Mouse (Mus musculus) cerebellum, adult 2 months (tissue): ENCODE measurements at regions not wholly inside any gene's neighbourhood (a gene's known extent, or its start where the extent isn't known, plus 50 kb on each side); places are given as distances from the start of the nearest gene placed in this dataset.

Experiments used
- CTCF ChIP-seq: fragments of 200-500 bp; IDR thresholded peaks from 2 replicates; pipeline ENCODE4 v1.5.1; 2011; ENCODE audit warnings: low read depth, mild to moderate bottlenecking, control low read depth, low read length, moderate library complexity, borderline replicate concordance; ENCODE audit not compliant: insufficient read depth
- POLR2A ChIP-seq: fragments of 200-500 bp; IDR thresholded peaks from 2 replicates; pipeline ENCODE4 v1.6.1; 2011; ENCODE audit warnings: low read length, control low read depth, borderline replicate concordance; ENCODE audit not compliant: insufficient read depth

- TF ChIP-seq POLR2A, result no peak
- no peak for TF ChIP-seq CTCF
Measured at GRCm38 (mm10) chr5:116994508-116994907, 121.4 kb downstream of the Suds3 start.
